Mouse (Mus musculus) layer of hippocampus, adult 6 months (tissue): ENCODE data around the gene Iqgap1. TPM values are rescaled to one million over a fixed set of nuclear protein-coding genes. Genes with fewer than 3 reads are reported as not detected.

Experiments
- long read RNA-seq, 2 experiments: library from polyadenylated mRNA; unstranded; transcript quantifications; one replicate each; pipeline ENCODE4 v2.0.0; 2019 to 2020
- polyA plus RNA-seq: library from polyadenylated mRNA; unstranded; fragments of <200 nt; fragmentation: Nextera tagmentation; gene quantifications from 2 replicates; pipeline ENCODE4 v1.2.3, GENCODE M21; 2021

Iqgap1 gene
- polyA plus RNA-seq = 3.5 and 6.6 TPM in 2 replicates
- long read RNA-seq, experiment 1, partial matches to known transcripts = 8 of 12 reads
- long read RNA-seq, experiment 1, other reads (novel, unspliced or antisense) = 4 of 12 reads
- long read RNA-seq, experiment 2, full-length matches to known transcripts = 10 of 38 reads
- long read RNA-seq, experiment 2, partial matches to known transcripts = 23 of 38 reads
- long read RNA-seq, experiment 2, other reads (novel, unspliced or antisense) = 5 of 38 reads

DNA sequence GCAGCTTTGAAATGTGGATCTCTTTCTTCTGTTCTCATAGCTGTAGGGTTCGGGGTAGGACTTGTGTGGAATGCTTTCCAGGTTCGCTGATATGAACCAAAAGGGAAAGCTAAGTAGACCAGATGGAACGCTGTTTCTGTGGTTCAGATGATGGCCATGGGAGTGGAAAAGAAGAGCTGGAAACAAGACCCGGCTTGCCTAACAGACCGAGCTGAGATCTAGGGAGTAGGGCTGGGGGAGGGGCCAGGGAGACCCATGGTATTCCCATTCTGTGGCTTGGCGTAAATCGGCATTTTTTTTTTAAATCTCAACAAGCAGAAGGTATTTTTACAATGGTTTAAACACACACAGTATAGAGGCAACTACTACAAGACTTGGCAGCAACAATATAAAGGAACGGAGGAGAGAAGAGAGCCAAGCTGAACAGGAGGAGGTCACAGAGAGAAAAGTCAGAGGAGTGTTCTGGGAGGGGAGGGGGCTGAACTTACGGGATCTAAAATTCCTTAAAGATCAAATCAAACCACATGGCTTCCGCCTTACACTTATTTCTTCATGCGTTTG is at the start of gene Iqgap1:
Gene Iqgap1, minus strand, starts transcription at position 132 of the 561 bp plus-strand sequence.

GRCm38 (mm10) chr7:80860729-80861274 is 35.0 kb upstream of the Iqgap1 start, which contains the start of gene Zscan2:
Zscan2 (plus strand) TSS chr7:80860920.

DNA sequence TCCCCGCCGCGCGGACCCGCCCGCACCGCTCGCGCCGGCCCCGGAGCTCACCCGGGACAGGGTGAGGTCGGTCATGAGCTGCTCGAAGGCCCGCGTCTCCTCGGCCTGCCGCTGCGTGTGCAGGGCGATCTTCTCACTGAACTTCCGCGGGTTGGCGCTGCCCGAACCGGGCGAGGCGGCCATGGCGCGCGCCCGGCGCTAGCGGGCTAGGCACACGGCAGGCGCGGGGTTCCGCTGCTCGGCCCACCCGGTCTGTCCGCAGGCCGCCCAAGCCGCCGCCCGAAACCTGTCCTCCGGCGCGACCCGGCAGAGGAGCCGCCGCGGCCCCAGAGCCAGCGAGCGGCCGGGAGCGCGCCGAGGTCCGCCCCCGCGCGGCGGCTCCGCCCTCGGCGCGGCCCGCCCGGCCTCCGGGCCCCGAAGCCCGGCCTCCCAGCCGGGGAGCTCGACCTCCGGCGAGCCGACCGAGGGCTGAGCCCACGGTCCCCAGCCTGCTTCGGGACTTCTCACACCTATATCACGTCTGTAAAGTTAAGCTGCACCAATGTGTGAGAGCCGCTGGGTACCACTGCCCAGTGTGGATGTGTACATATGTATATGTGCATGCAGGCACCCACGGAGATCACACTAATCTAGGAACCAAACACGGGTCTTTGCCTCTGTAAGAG is 137.1 kb downstream of the Iqgap1 start, which contains the start of gene Crtc3:
Gene Crtc3, minus strand, starts transcription at position 322 of the 665 bp plus-strand sequence.

Other genes starting within 250 kb of the Iqgap1 start
- gene Crtc3, start 137.1 kb downstream of the Iqgap1 start, polyA plus RNA-seq = 8.3 and 10.3 TPM in 2 replicates
- gene Zscan2, start 34.9 kb upstream of the Iqgap1 start, polyA plus RNA-seq = 0.70 and 1.1 TPM in 2 replicates
- 21.0 and 21.8 TPM in 2 replicates for gene Wdr73, start 75.3 kb upstream of the Iqgap1 start, polyA plus RNA-seq
- gene Nmb, start 79.1 kb upstream of the Iqgap1 start, polyA plus RNA-seq = 9.1 and 10.3 TPM in 2 replicates
- gene Sec11a, start 121.8 kb upstream of the Iqgap1 start, polyA plus RNA-seq = 82.4 and 84.5 TPM in 2 replicates
- 3.9 and 4.7 TPM in 2 replicates for gene Zfp592, start 167.7 kb upstream of the Iqgap1 start, polyA plus RNA-seq
- gene Alpk3, start 231.6 kb upstream of the Iqgap1 start, polyA plus RNA-seq = 0.05 and 0.15 TPM in 2 replicates